In genomic region chr16:77535021-77535420, GRCm38 (mm10) we compare ENCODE assay signal across 7 mouse cellular contexts.
A peak's percentile ranks its signal among the peaks of the same experiment; 100 is the strongest.
DNase-seq lines count a peak whose midpoint lies in the region; ATAC-seq and TF ChIP-seq lines count a peak whose summit lies in the region.

No protein-coding gene starts in this region.

- TF ChIP-seq CTCF in kidney, postnatal 0 days (IDR thresholded peaks at IDR 0.05; ENCODE audit: low read depth) = peak; percentile 76
- peak in 2 of 3 experiments; percentile 5 to 56; a peak in 3 of 6 replicates for TF ChIP-seq CTCF in MEL (IDR thresholded peaks at IDR 0.05 in 2 of 3, conservative IDR thresholded peaks at IDR 0.05 in 1 of 3; ENCODE audit: control insufficient read depth in 1 of 3, insufficient read depth in 1 of 3, low read depth in 2 of 3, low read length in 3 of 3, poor library complexity in 1 of 3, severe bottlenecking in 1 of 3)

- DNase-seq in kidney, postnatal 0 days (ENCODE audit: low spot score) = peak; percentile 80
- DNase-seq in kidney, adult 18-20 months = no peak
- DNase-seq in MEL (ENCODE audit: low read depth, low spot score) = peak; percentile 32
- DNase-seq in adrenal gland, adult 2 months = no peak

- WGBS in kidney, postnatal 0 days = 89% methylated on average over 3 of the region's 3 CpGs

- no peak for ATAC-seq in kidney, postnatal 0 days (replicated peaks; ENCODE audit: low FRiP score, low read depth)
- ATAC-seq in megakaryocyte progenitor cell, adult 5-6 weeks (replicated peaks; ENCODE audit: poor library complexity) = peak; percentile 84
- ATAC-seq in monocyte, adult 5-6 weeks (replicated peaks; ENCODE audit: insufficient number of reproducible peaks, low FRiP score, low TSS enrichment, poor library complexity, severe bottlenecking) = no peak

- no peaks in the 10 kb centered on the region for H3K36me3 ChIP-seq in kidney, postnatal 0 days (ENCODE audit: insufficient read depth, low read length)
- H3K36me3 ChIP-seq in MEL (ENCODE audit: control insufficient read depth in 1 of 2, insufficient read depth in 2 of 2, low read length in 2 of 2) = no peaks in the 10 kb centered on the region

- H3K4me2 ChIP-seq in kidney, postnatal 0 days (ENCODE audit: low read length) = no peak overlapping the region

- TF ChIP-seq RAD21 in MEL (IDR thresholded peaks at IDR 0.05; ENCODE audit: low read depth, low read length) = peak; percentile 35

- no peak overlapping the region for H3K4me3 ChIP-seq in kidney, postnatal 0 days (replicated peaks; ENCODE audit: low read depth, low read length)
- H3K4me3 ChIP-seq in MEL (ENCODE audit: control insufficient read depth in 1 of 2, insufficient read depth in 1 of 2, low read depth in 2 of 2, low read length in 2 of 2) = no peak overlapping the region
- no peak overlapping the region for H3K4me3 ChIP-seq in brown adipose tissue, adult 24 weeks (ENCODE audit: insufficient read depth, low read depth, low read length)

- no peaks in the 10 kb centered on the region for H3K79me2 ChIP-seq in MEL (ENCODE audit: control insufficient read depth, insufficient read depth, low read length, poor library complexity)

- no peaks in the 10 kb centered on the region for H3K4me1 ChIP-seq in kidney, postnatal 0 days (replicated peaks; ENCODE audit: insufficient read depth, low read length)
- H3K4me1 ChIP-seq in MEL (ENCODE audit: control insufficient read depth in 1 of 2, insufficient read depth in 2 of 2, low read length in 2 of 2) = no peaks in the 10 kb centered on the region
- H3K4me1 ChIP-seq in brown adipose tissue, adult 24 weeks (ENCODE audit: control insufficient read depth, insufficient read depth, insufficient read length, low read length) = no peaks in the 10 kb centered on the region; the same call in 1 of the 2 replicates

- no peaks in the 10 kb centered on the region for H3K27me3 ChIP-seq in kidney, postnatal 0 days (ENCODE audit: insufficient read depth, low read length)
- no peaks in the 10 kb centered on the region for H3K27me3 ChIP-seq in MEL (ENCODE audit: control insufficient read depth in 1 of 2, insufficient read depth in 2 of 2, low read length in 2 of 2)

- TF ChIP-seq POLR2A in MEL (IDR thresholded peaks at IDR 0.05; ENCODE audit: control insufficient read depth in 1 of 2, insufficient read depth in 1 of 2, low read depth in 1 of 2, low read length in 2 of 2, poor library complexity in 1 of 2) = no peak

- H3K9me3 ChIP-seq in kidney, postnatal 0 days (replicated peaks; ENCODE audit: low read length) = no peaks in the 10 kb centered on the region; the same call in 1 of the 2 replicates
- no peaks in the 10 kb centered on the region for H3K9me3 ChIP-seq in MEL (replicated peaks; ENCODE audit: insufficient read depth, low read length)

- no peak overlapping the region for H3K9ac ChIP-seq in kidney, postnatal 0 days (ENCODE audit: low read depth, low read length)
- no peak overlapping the region for H3K9ac ChIP-seq in MEL (ENCODE audit: control insufficient read depth, low read depth, low read length, poor library complexity, severe bottlenecking)

- no peak for TF ChIP-seq EP300 in MEL (IDR thresholded peaks at IDR 0.05; ENCODE audit: low read depth in 1 of 2, low read length in 2 of 2)

- H3K27ac ChIP-seq in kidney, postnatal 0 days = no peak overlapping the region
- H3K27ac ChIP-seq in MEL (ENCODE audit: control insufficient read depth, low read depth, low read length) = no peak overlapping the region
- 0 out of 2 replicates have a peak overlapping the region, but pooled peaks have one; percentile 58 for H3K27ac ChIP-seq in brown adipose tissue, adult 24 weeks (replicated peaks; ENCODE audit: low read depth, low read length)

TF ChIP-seq in MEL, 35 proteins besides CTCF, POLR2A, EP300 and RAD21:
- TF ChIP-seq TAL1 (IDR thresholded peaks at IDR 0.05; ENCODE audit: low read length) (no peak), SMC3 (IDR thresholded peaks at IDR 0.05; ENCODE audit: low read depth, low read length) (peak; percentile 64)

Comparison
In these comparisons a context has a peak if more than half of its experiments do, and no peak if none do; other contexts are left out.
1. DNase-seq: peak in kidney, postnatal 0 days (single experiment) and MEL (single experiment); none in kidney, adult 18-20 months (single experiment) and adrenal gland, adult 2 months (single experiment).